Mouse (Mus musculus) myocyte (in vitro differentiated cells): ENCODE results near the gene Ggt6.

ENCODE experiments used
- CEBPB ChIP-seq: IDR thresholded peaks from 2 replicates; pipeline ENCODE4 v1.6.1; 2011; ENCODE audit warnings: mild to moderate bottlenecking, moderate library complexity; ENCODE audit not compliant: poor library complexity, insufficient read depth, severe bottlenecking
- MAX ChIP-seq: IDR thresholded peaks from one replicate; pipeline ENCODE4 v1.6.1; 2011; ENCODE audit warnings: low read depth, mild to moderate bottlenecking, control low read depth
- MYOD1 ChIP-seq, 3 experiments: IDR thresholded peaks; one replicate each; pipeline ENCODE4 v1.6.1; 2011; ENCODE audit warnings: control low read depth in 2 of 3, low read depth in 2 of 3, mild to moderate bottlenecking in 2 of 3, moderate library complexity in 1 of 3; ENCODE audit not compliant: insufficient read length in 2 of 3, control insufficient read depth in 1 of 3
- MYOG ChIP-seq, 3 experiments: IDR thresholded peaks; one replicate each; pipeline ENCODE4 v1.6.1; 2011; ENCODE audit warnings: control low read depth in 2 of 3, low read depth in 2 of 3, mild to moderate bottlenecking in 2 of 3; ENCODE audit not compliant: insufficient read length in 2 of 3, control insufficient read depth in 1 of 3, insufficient read depth in 1 of 3
- POLR2A ChIP-seq: IDR thresholded peaks from one replicate; pipeline ENCODE4 v1.6.1; 2011; ENCODE audit warnings: low read depth, mild to moderate bottlenecking, control low read depth, moderate library complexity; ENCODE audit not compliant: insufficient read length
- POLR2AphosphoS2 ChIP-seq: IDR thresholded peaks from one replicate; pipeline ENCODE4 v1.6.1; 2011; ENCODE audit warnings: low read depth, control low read depth; ENCODE audit not compliant: insufficient read length
- REST ChIP-seq: IDR thresholded peaks from one replicate; pipeline ENCODE4 v1.6.1; 2011; ENCODE audit warnings: mild to moderate bottlenecking, control low read depth, moderate library complexity; ENCODE audit not compliant: insufficient read depth, insufficient read length
- SRF ChIP-seq: IDR thresholded peaks from one replicate; pipeline ENCODE4 v1.6.1; 2011; ENCODE audit warnings: low read depth; ENCODE audit not compliant: control insufficient read depth, insufficient read length
- TCF12 ChIP-seq: IDR thresholded peaks from one replicate; pipeline ENCODE4 v1.6.1; 2011; ENCODE audit warnings: mild to moderate bottlenecking, control low read depth; ENCODE audit not compliant: poor library complexity, insufficient read depth, severe bottlenecking
- USF1 ChIP-seq: IDR thresholded peaks from one replicate; pipeline ENCODE4 v1.6.1; 2011; ENCODE audit warnings: low read depth, mild to moderate bottlenecking, control low read depth, moderate library complexity

- TF ChIP-seq SRF = no peak
- no peak for TF ChIP-seq POLR2A
- no peak for TF ChIP-seq REST
- no peak for TF ChIP-seq USF1
- no peak for TF ChIP-seq CEBPB
- TF ChIP-seq MYOD1 (IDR thresholded peaks at IDR 0.05; ENCODE audit: control insufficient read depth in 1 of 3, insufficient read length in 2 of 3, low read depth in 2 of 3) = no peak
- TF ChIP-seq POLR2AphosphoS2 = no peak
- TF ChIP-seq MAX = no peak
- TF ChIP-seq MYOG (IDR thresholded peaks at IDR 0.05; ENCODE audit: control insufficient read depth in 1 of 3, insufficient read depth in 1 of 3, insufficient read length in 2 of 3, low read depth in 2 of 3) = no peak
- TF ChIP-seq TCF12 = no peak
Measured at GRCm38 (mm10) chr11:72429288-72429690, 6.0 kb upstream of the Ggt6 start.
